Comparison of ENCODE assay signal across 17 mouse cellular contexts in genomic region chr2:67544426-67544825, GRCm38 (mm10). TPM values are rescaled to one million over a fixed set of nuclear protein-coding genes. Genes with fewer than 3 reads are reported as not detected.
DNase-seq lines count a peak whose midpoint lies in the region; TF ChIP-seq lines count a peak whose summit lies in the region.
"Had no signal": no experiment of that assay in that cellular context is flagged by ENCODE, and none has a peak within 500 bp of the region (broad histone marks: within the 10 kb centered on the region; RNA-seq: fewer than 3 reads in every experiment).

No protein-coding gene starts in this region.

- intact Hi-C loops in heart, adult 2 months (cut with DNase I), result no loop called here

- no peak overlapping the region for H3K4me3 ChIP-seq in heart, adult 2 months

- no peak overlapping the region for H3K27ac ChIP-seq in heart, adult 2 months

- peak; percentile 71 for DNase-seq in heart, adult 11 months
- no peak for DNase-seq in heart, adult 2 months
- peak; percentile 57 for DNase-seq in testis, postnatal 14 days (ENCODE audit: low spot score)
- no peak for DNase-seq in testis, postnatal 10 days (ENCODE audit: low spot score)
- DNase-seq: adrenal gland, adult 2 months; adrenal gland, adult 8-10 months; adrenal gland, postnatal 10 days; adrenal gland, postnatal 14 days; adrenal gland, postnatal 25 days; adrenal gland, postnatal 36 days; B cell, adult 2 months; cerebellum, adult 11 months; cerebellum, adult 11-12 months; cerebellum, adult 18-20 months had no signal

- no peak for TF ChIP-seq EP300 in heart, adult 2 months (IDR thresholded peaks at IDR 0.05; ENCODE audit: insufficient read depth, low read depth, low read length)

- 63% methylated on average over 8 of the region's 8 CpGs for WGBS in heart, adult 2 months

- H3K27me3 ChIP-seq in heart, adult 2 months (ENCODE audit: control insufficient read depth, insufficient read depth, low read length), result no peaks in the 10 kb centered on the region
- H3K27me3 ChIP-seq: CH12.LX had no signal

- no peak overlapping the region for H3K9ac ChIP-seq in heart, adult 2 months (ENCODE audit: low read depth, low read length)

- no peak for TF ChIP-seq POLR2A in heart, adult 2 months (IDR thresholded peaks at IDR 0.05; ENCODE audit: insufficient read depth, low read depth, low read length)

- no peaks in the 10 kb centered on the region for H3K79me2 ChIP-seq in heart, adult 2 months (replicated peaks; ENCODE audit: control insufficient read depth, insufficient read depth, low read length)

- no peaks in the 10 kb centered on the region for H3K4me1 ChIP-seq in heart, adult 2 months (ENCODE audit: control insufficient read depth, insufficient read depth, low read length)

- TF ChIP-seq CTCF in heart, adult 2 months (IDR thresholded peaks at IDR 0.05), result no peak

- no peaks in the 10 kb centered on the region for H3K36me3 ChIP-seq in heart, adult 2 months (ENCODE audit: control insufficient read depth, insufficient read depth, low read length)
- H3K36me3 ChIP-seq: G1E had no signal

RNA-seq across cellular contexts. Expression of gene B3galt1, which starts 21.2 kb away (rescaled TPM):
- total RNA-seq in heart, adult 2 months (2021), result 1 to 10 TPM; 1.5 to 1.9 TPM
- 0.72 and 1.7 TPM in 2 replicates for polyA plus RNA-seq in heart, adult 2 months (2012; rRNA removed)
- total RNA-seq: CH12.LX, MEL had no signal
- polyA plus RNA-seq: G1E had no signal

Comparison
In these comparisons a context has a peak if more than half of its experiments do, and no peak if none do; other contexts are left out.
1. DNase-seq: peak in heart, adult 11 months (single experiment) and testis, postnatal 14 days (single experiment); none in heart, adult 2 months (0 of 2) and testis, postnatal 10 days (single experiment).